Mouse (Mus musculus): Measurements from ENCODE around the gene Dnaaf1.

Dnaaf1 gene

GRCm38 (mm10) chr8:119563849-119564251 is 11.2 kb upstream of the Dnaaf1 start:
- Histone ChIP-seq H3K27me3 (ENCODE audit: insufficient read depth, low read length) (peaks cover 6% of the 10 kb centered on the region; the same call in 1 of the 2 replicates), H3K9me3 (ENCODE audit: low read length) (no peaks in the 10 kb centered on the region), H3K36me3 (ENCODE audit: insufficient read depth, low read length) (peaks cover 46% of the 10 kb centered on the region), H3K4me3 (replicated peaks; ENCODE audit: low read length) (no peak overlapping the region), H3K4me1 (replicated peaks; ENCODE audit: low read depth, low read length) (peaks cover 66% of the 10 kb centered on the region)
- TF ChIP-seq NANOG (IDR thresholded peaks at IDR 0.05; ENCODE audit: borderline replicate concordance, low read length) (no peak), CTCF (conservative IDR thresholded peaks at IDR 0.05; ENCODE audit: low read length) (no peak), POU5F1 (IDR thresholded peaks at IDR 0.05; ENCODE audit: borderline replicate concordance, low read length) (no peak)

GRCm38 (mm10) chr8:119566367-119566766 is 8.7 kb upstream of the Dnaaf1 start:
- H3K4me1 ChIP-seq (replicated peaks; ENCODE audit: low read depth, low read length) = peaks cover 55% of the 10 kb centered on the region
- H3K36me3 ChIP-seq (ENCODE audit: insufficient read depth, low read length) = peaks cover 48% of the 10 kb centered on the region
- peak; percentile 51; the same call in 1 of the 2 replicates for TF ChIP-seq NANOG (IDR thresholded peaks at IDR 0.05; ENCODE audit: borderline replicate concordance, low read length)
- TF ChIP-seq CTCF (conservative IDR thresholded peaks at IDR 0.05; ENCODE audit: low read length) = no peak
- no peak for TF ChIP-seq POU5F1 (IDR thresholded peaks at IDR 0.05; ENCODE audit: borderline replicate concordance, low read length)
- H3K27me3 ChIP-seq (ENCODE audit: insufficient read depth, low read length) = peaks cover 9% of the 10 kb centered on the region; the same call in 1 of the 2 replicates
- no peaks in the 10 kb centered on the region for H3K9me3 ChIP-seq (ENCODE audit: low read length)
- H3K4me3 ChIP-seq (replicated peaks; ENCODE audit: low read length) = peak overlapping the region; percentile 70

GRCm38 (mm10) chr8:119568251-119568650 is 6.8 kb upstream of the Dnaaf1 start:
- H3K4me1 ChIP-seq (replicated peaks; ENCODE audit: low read depth, low read length) = peaks cover 54% of the 10 kb centered on the region
- H3K9me3 ChIP-seq (ENCODE audit: low read length) = no peaks in the 10 kb centered on the region
- no peak overlapping the region for H3K4me3 ChIP-seq (replicated peaks; ENCODE audit: low read length)
- H3K36me3 ChIP-seq (ENCODE audit: insufficient read depth, low read length) = peaks cover 34% of the 10 kb centered on the region
- peaks cover 22% of the 10 kb centered on the region for H3K27me3 ChIP-seq (ENCODE audit: insufficient read depth, low read length)
- no peak for TF ChIP-seq POU5F1 (IDR thresholded peaks at IDR 0.05; ENCODE audit: borderline replicate concordance, low read length)

- no peak overlapping the region for H3K4me3 ChIP-seq (replicated peaks; ENCODE audit: low read length)
- no peak for TF ChIP-seq CTCF (conservative IDR thresholded peaks at IDR 0.05; ENCODE audit: low read length)
- TF ChIP-seq POU5F1 (IDR thresholded peaks at IDR 0.05; ENCODE audit: borderline replicate concordance, low read length) = no peak
These were observed 6.1 kb upstream of the Dnaaf1 start for GRCm38 (mm10) chr8:119568951-119569350.

GRCm38 (mm10) chr8:119569881-119570280 is 5.2 kb upstream of the Dnaaf1 start:
- Histone ChIP-seq H3K9me3 (ENCODE audit: low read length) (no peaks in the 10 kb centered on the region), H3K4me1 (replicated peaks; ENCODE audit: low read depth, low read length) (peaks cover 59% of the 10 kb centered on the region), H3K36me3 (ENCODE audit: insufficient read depth, low read length) (peaks cover 20% of the 10 kb centered on the region), H3K27me3 (ENCODE audit: insufficient read depth, low read length) (peaks cover 34% of the 10 kb centered on the region), H3K4me3 (replicated peaks; ENCODE audit: low read length) (no peak overlapping the region)
- TF ChIP-seq CTCF (conservative IDR thresholded peaks at IDR 0.05; ENCODE audit: low read length) (no peak), NANOG (IDR thresholded peaks at IDR 0.05; ENCODE audit: borderline replicate concordance, low read length) (no peak), POU5F1 (IDR thresholded peaks at IDR 0.05; ENCODE audit: borderline replicate concordance, low read length) (no peak)

More at GRCm38 (mm10) chr8:119568951-119569350, 6.1 kb upstream of the Dnaaf1 start:
- H3K36me3 ChIP-seq (ENCODE audit: insufficient read depth, low read length) = peaks cover 27% of the 10 kb centered on the region
- H3K4me1 ChIP-seq (replicated peaks; ENCODE audit: low read depth, low read length) = peaks cover 56% of the 10 kb centered on the region
- no peaks in the 10 kb centered on the region for H3K9me3 ChIP-seq (ENCODE audit: low read length)
- H3K27me3 ChIP-seq (ENCODE audit: insufficient read depth, low read length) = peaks cover 29% of the 10 kb centered on the region

GRCm38 (mm10) chr8:119571135-119571534 is 3.9 kb upstream of the Dnaaf1 start:
- peaks cover 50% of the 10 kb centered on the region for H3K4me1 ChIP-seq (replicated peaks; ENCODE audit: low read depth, low read length)
- H3K9me3 ChIP-seq (ENCODE audit: low read length) = no peaks in the 10 kb centered on the region
- H3K27me3 ChIP-seq (ENCODE audit: insufficient read depth, low read length) = peaks cover 38% of the 10 kb centered on the region
- H3K4me3 ChIP-seq (replicated peaks; ENCODE audit: low read length) = no peak overlapping the region
- peaks cover 14% of the 10 kb centered on the region for H3K36me3 ChIP-seq (ENCODE audit: insufficient read depth, low read length)
- TF ChIP-seq CTCF (conservative IDR thresholded peaks at IDR 0.05; ENCODE audit: low read length) (no peak), POU5F1 (IDR thresholded peaks at IDR 0.05; ENCODE audit: borderline replicate concordance, low read length) (no peak), NANOG (IDR thresholded peaks at IDR 0.05; ENCODE audit: borderline replicate concordance, low read length) (no peak)

- peaks cover 38% of the 10 kb centered on the region for H3K4me1 ChIP-seq (replicated peaks; ENCODE audit: low read depth, low read length)
- TF ChIP-seq NANOG (IDR thresholded peaks at IDR 0.05; ENCODE audit: borderline replicate concordance, low read length) = no peak
- H3K4me3 ChIP-seq (replicated peaks; ENCODE audit: low read length) = no peak overlapping the region
- no peaks in the 10 kb centered on the region for H3K9me3 ChIP-seq (ENCODE audit: low read length)
- H3K36me3 ChIP-seq (ENCODE audit: insufficient read depth, low read length) = peaks cover 13% of the 10 kb centered on the region
- H3K27me3 ChIP-seq (ENCODE audit: insufficient read depth, low read length) = peaks cover 49% of the 10 kb centered on the region
These were observed 2.6 kb upstream of the Dnaaf1 start for GRCm38 (mm10) chr8:119572411-119572810.

GRCm38 (mm10) chr8:119575366-119575726 is 311 bp downstream of the Dnaaf1 start:
- TF ChIP-seq NANOG (IDR thresholded peaks at IDR 0.05; ENCODE audit: borderline replicate concordance, low read length) (no peak), POU5F1 (IDR thresholded peaks at IDR 0.05; ENCODE audit: borderline replicate concordance, low read length) (no peak), CTCF (conservative IDR thresholded peaks at IDR 0.05; ENCODE audit: low read length) (no peak)
- H3K27me3 ChIP-seq (ENCODE audit: insufficient read depth, low read length) = peaks cover 61% of the 10 kb centered on the region
- peak overlapping the region; percentile 88 for H3K4me3 ChIP-seq (replicated peaks; ENCODE audit: low read length)
- H3K36me3 ChIP-seq (ENCODE audit: insufficient read depth, low read length) = no peaks in the 10 kb centered on the region
- H3K9me3 ChIP-seq (ENCODE audit: low read length) = no peaks in the 10 kb centered on the region
- H3K4me1 ChIP-seq (replicated peaks; ENCODE audit: low read depth, low read length) = peaks cover 41% of the 10 kb centered on the region

GRCm38 (mm10) chr8:119579096-119579495 is 4.1 kb downstream of the Dnaaf1 start:
- H3K27me3 ChIP-seq (ENCODE audit: insufficient read depth, low read length) = peaks cover 50% of the 10 kb centered on the region
- TF ChIP-seq POU5F1 (IDR thresholded peaks at IDR 0.05; ENCODE audit: borderline replicate concordance, low read length) (no peak), CTCF (conservative IDR thresholded peaks at IDR 0.05; ENCODE audit: low read length) (no peak), NANOG (IDR thresholded peaks at IDR 0.05; ENCODE audit: borderline replicate concordance, low read length) (no peak)
- no peak overlapping the region for H3K4me3 ChIP-seq (replicated peaks; ENCODE audit: low read length)
- H3K4me1 ChIP-seq (replicated peaks; ENCODE audit: low read depth, low read length) = peaks cover 32% of the 10 kb centered on the region
- H3K9me3 ChIP-seq (ENCODE audit: low read length) = no peaks in the 10 kb centered on the region
- no peaks in the 10 kb centered on the region for H3K36me3 ChIP-seq (ENCODE audit: insufficient read depth, low read length)

Data from E14TG2a.4 (cell line).